8 mouse cellular contexts compared by ENCODE assay signal in genomic region chr3:68494296-68495095, GRCm38 (mm10).
DNase-seq lines count a peak whose midpoint lies in the region; ATAC-seq and TF ChIP-seq lines count a peak whose summit lies in the region.

No protein-coding gene starts in this region.

- no peaks in the 10 kb centered on the region; the same call in 1 of the 2 replicates for H3K36me3 ChIP-seq in heart, postnatal 0 days (replicated peaks; ENCODE audit: control insufficient read depth, insufficient read depth, low read length)
- no peaks in the 10 kb centered on the region for H3K36me3 ChIP-seq in limb, embryonic 13.5 days
- no peaks in the 10 kb centered on the region for H3K36me3 ChIP-seq in midbrain, embryonic 15.5 days (replicated peaks)

- peak; percentile 9 for DNase-seq in ovary, postnatal 10 days (ENCODE audit: low spot score)
- no peak for DNase-seq in ovary, adult 18-20 months (ENCODE audit: low spot score)
- peak; percentile 38 to 62 for DNase-seq in adrenal gland, postnatal 36 days
- DNase-seq in heart, postnatal 0 days (ENCODE audit: low spot score): peak; percentile 43
- no peak for DNase-seq in spleen, adult 12 weeks (ENCODE audit: low spot score)

- H3K27me3 ChIP-seq in heart, postnatal 0 days (ENCODE audit: control insufficient read depth, insufficient read depth, low read length): no peaks in the 10 kb centered on the region
- peaks cover 24% of the 10 kb centered on the region for H3K27me3 ChIP-seq in limb, embryonic 13.5 days
- H3K27me3 ChIP-seq in midbrain, embryonic 15.5 days (replicated peaks): no peaks in the 10 kb centered on the region

- H3K4me2 ChIP-seq in heart, postnatal 0 days (ENCODE audit: low read depth, low read length): peak overlapping the region; percentile 90
- H3K4me2 ChIP-seq in limb, embryonic 13.5 days (replicated peaks): peak overlapping the region; percentile 99
- peak overlapping the region; percentile 99 for H3K4me2 ChIP-seq in midbrain, embryonic 15.5 days

- peak overlapping the region; percentile 93 for H3K4me3 ChIP-seq in embryonic fibroblast, embryonic 13.5 days (ENCODE audit: insufficient read depth, low read length)
- H3K4me3 ChIP-seq in heart, postnatal 0 days (ENCODE audit: low read depth, low read length): peak overlapping the region; percentile 89
- peak overlapping the region; percentile 77 for H3K4me3 ChIP-seq in limb, embryonic 13.5 days
- H3K4me3 ChIP-seq in midbrain, embryonic 15.5 days: peak overlapping the region; percentile 55

- peak overlapping the region; percentile 98 for H3K27ac ChIP-seq in embryonic fibroblast, embryonic 13.5 days (ENCODE audit: insufficient read depth, low read length)
- H3K27ac ChIP-seq in heart, postnatal 0 days (ENCODE audit: low read depth): peak overlapping the region; percentile 100
- H3K27ac ChIP-seq in limb, embryonic 13.5 days: peak overlapping the region; percentile 84
- peak overlapping the region; percentile 69 for H3K27ac ChIP-seq in midbrain, embryonic 15.5 days

- WGBS in heart, postnatal 0 days: 0% methylated on average over 66 of the region's 68 CpGs
- WGBS in limb, embryonic 13.5 days: under 1% methylated on average over 68 of the region's 68 CpGs
- WGBS in midbrain, embryonic 15.5 days: under 1% methylated on average over 68 of the region's 68 CpGs

- no peak for TF ChIP-seq EP300 in heart, postnatal 0 days (IDR thresholded peaks at IDR 0.05; ENCODE audit: low read depth)

- peak; percentile 5; the same call in 1 of the 2 replicates for ATAC-seq in heart, postnatal 0 days (ENCODE audit: insufficient read depth, low read depth)
- peak; percentile 22 for ATAC-seq in limb, embryonic 13.5 days (ENCODE audit: low FRiP score, low read depth)
- peak; percentile 49 for ATAC-seq in midbrain, embryonic 15.5 days (replicated peaks)

- H3K9me3 ChIP-seq in heart, postnatal 0 days (replicated peaks; ENCODE audit: control insufficient read depth, low read length): no peaks in the 10 kb centered on the region
- no peaks in the 10 kb centered on the region; the same call in 1 of the 2 replicates for H3K9me3 ChIP-seq in limb, embryonic 13.5 days
- H3K9me3 ChIP-seq in midbrain, embryonic 15.5 days: no peaks in the 10 kb centered on the region

- no peak; the same call in 1 of the 2 replicates for TF ChIP-seq POLR2A in embryonic fibroblast, embryonic 13.5 days (IDR thresholded peaks at IDR 0.05; ENCODE audit: low read depth, low read length)

- H3K4me1 ChIP-seq in embryonic fibroblast, embryonic 13.5 days (ENCODE audit: control insufficient read depth, insufficient read depth, low read length): peaks cover 5% of the 10 kb centered on the region; the same call in 1 of the 2 replicates
- peaks cover 28% of the 10 kb centered on the region for H3K4me1 ChIP-seq in heart, postnatal 0 days (ENCODE audit: control insufficient read depth, insufficient read depth)
- peaks cover 40% of the 10 kb centered on the region for H3K4me1 ChIP-seq in limb, embryonic 13.5 days
- peaks cover 22% of the 10 kb centered on the region for H3K4me1 ChIP-seq in midbrain, embryonic 15.5 days

- TF ChIP-seq CTCF in embryonic fibroblast, embryonic 13.5 days (IDR thresholded peaks at IDR 0.05; ENCODE audit: borderline replicate concordance, insufficient read depth, low read length): no peak
- TF ChIP-seq CTCF in heart, postnatal 0 days (IDR thresholded peaks at IDR 0.05; ENCODE audit: low read depth): no peak

- H3K9ac ChIP-seq in heart, postnatal 0 days (replicated peaks; ENCODE audit: low read depth, low read length): peak overlapping the region; percentile 90
- peak overlapping the region; percentile 80 for H3K9ac ChIP-seq in limb, embryonic 13.5 days
- peak overlapping the region; percentile 61 for H3K9ac ChIP-seq in midbrain, embryonic 15.5 days

Comparison
In these comparisons a context has a peak if more than half of its experiments do, and no peak if none do; other contexts are left out.
1. DNase-seq: peak in ovary, postnatal 10 days (single experiment), adrenal gland, postnatal 36 days (2 of 2) and heart, postnatal 0 days (single experiment); none in ovary, adult 18-20 months (single experiment) and spleen, adult 12 weeks (single experiment).
2. Peak in every context shown above with its lines, with median percentiles within 50 percentile points of each other: H3K27ac ChIP-seq, H3K4me3 ChIP-seq, ATAC-seq, H3K4me2 ChIP-seq and H3K9ac ChIP-seq.